Mouse (Mus musculus): ENCODE results near the gene Gm5072.
"Not testable (repeated sequence)": the region's sequence is repeated elsewhere in the genome, so short reads cannot be mapped to it uniquely, and the experiment has no call there.

Gm5072 gene

DNA sequence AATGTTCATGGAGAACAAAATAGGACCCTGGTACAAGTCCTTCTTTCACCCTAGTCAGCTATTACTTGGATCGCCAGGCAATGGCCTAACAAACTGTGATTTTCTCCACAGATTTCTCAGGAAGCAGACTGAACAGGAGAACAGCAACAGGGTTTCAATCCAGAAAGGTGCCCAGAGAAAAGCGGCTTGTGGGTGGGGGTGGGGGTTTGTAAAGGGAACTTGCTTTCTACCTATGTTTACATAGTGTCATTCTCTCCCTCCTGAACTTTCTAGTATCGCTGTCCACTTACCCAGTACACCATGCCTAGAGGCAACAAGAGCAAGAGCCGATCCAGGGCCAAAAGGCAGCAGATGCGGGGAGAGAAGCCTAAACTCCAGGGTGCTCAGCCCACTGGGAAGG, at the start of gene Gm5072:
Gm5072 (plus strand) TSS at position 301 of the 400 bp plus-strand sequence.
- DNase-seq, result not testable (repeated sequence)

All from lung, postnatal 10 days (tissue).